Mouse (Mus musculus): ENCODE measurements around the gene Bst2.
A peak's percentile ranks its signal among the peaks of the same experiment; 100 is the strongest.
"Not testable (repeated sequence)": the region's sequence is repeated elsewhere in the genome, so short reads cannot be mapped to it uniquely, and the experiment has no call there.

The Bst2 gene

DNA sequence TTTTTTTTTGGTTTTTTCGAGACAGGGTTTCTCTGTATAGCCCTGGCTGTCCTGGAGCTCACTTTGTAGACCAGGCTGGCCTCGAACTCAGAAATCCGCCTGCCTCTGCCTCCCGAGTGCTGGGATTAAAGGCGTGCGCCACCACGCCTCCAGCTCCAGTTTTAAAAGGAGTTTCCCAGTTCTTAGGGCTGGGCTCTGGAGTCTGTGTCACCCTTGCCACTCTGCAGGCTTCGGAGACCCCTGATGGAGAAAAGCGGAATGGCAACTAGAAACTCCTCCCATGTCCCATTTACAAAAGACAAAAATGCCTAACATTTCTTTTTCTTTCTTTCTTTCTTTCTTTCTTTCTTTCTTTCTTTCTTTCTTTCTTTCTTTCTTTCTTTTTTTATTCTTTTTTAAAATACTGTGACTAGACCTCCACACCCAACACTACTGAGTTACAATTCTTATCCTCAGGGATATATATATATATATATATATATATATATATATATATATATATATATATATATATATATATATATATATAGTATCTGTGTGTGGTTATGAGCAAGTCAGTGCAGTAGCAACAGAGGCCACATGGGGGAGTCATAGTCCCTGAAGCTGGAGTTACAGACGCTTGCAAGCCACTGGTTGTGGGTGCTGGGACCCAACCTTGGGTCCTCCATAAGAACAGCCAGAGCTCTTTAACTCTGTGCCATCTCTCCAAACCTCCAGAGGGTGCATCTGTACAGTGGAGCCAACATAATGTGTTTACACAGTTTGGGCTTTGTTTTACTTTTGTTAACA is 18.0 kb downstream of the Bst2 start:
- not testable (repeated sequence) for DNase-seq (ENCODE audit: low read depth, low spot score)

DNA sequence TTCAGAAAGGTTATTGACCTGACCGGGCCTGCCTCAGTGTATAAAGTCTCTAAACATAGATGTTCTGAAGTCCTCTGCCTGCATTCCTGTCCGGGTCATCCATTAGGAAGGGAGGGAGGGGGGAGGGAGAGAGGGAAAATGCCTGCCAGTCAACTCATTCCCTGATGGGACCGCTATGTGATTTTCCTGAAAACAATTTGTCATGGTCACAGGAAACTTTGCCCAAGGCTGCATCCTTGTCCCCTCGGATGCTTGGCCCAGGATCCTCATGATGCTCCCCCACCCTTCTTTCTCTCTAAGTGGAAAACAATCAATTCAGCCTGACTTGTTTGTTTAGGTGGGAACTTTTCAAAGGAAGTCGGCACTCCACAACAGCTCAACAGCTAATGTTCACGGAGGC is 20.5 kb downstream of the Bst2 start:
- no peak for DNase-seq (ENCODE audit: low read depth, low spot score)

- DNase-seq (ENCODE audit: low read depth, low spot score): no peak
Measured at GRCm38 (mm10) chr8:71515043-71515442, 22.2 kb downstream of the Bst2 start.

- no peak for DNase-seq (ENCODE audit: low read depth, low spot score)
Measured at GRCm38 (mm10) chr8:71513018-71513754, 24.1 kb downstream of the Bst2 start.

DNA sequence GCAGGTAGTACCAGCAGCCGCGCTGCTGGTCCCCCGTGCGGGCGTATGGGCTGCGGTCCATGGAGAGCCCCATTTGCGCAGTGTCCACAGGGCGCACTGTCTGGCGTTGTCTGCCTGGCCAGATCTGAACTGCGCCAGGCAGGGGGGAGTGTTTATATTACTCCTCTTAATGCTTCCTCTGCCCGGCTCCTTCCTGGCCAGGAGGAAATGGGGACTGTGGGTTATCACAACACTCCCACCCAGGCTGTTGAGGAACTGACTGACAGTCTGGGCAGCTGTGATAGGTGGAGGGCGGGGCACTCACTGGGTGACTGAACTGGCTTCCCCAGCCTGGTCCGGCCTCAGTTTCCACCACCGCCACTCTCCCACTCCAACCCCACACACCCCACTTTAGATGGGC is 25.6 kb downstream of the Bst2 start, which contains the start of gene Plvap:
Gene Plvap, minus strand, starts transcription at position 109 of the 400 bp plus-strand sequence.
- no peak for DNase-seq (ENCODE audit: low read depth, low spot score)

GRCm38 (mm10) chr8:71509316-71509715 is 27.9 kb downstream of the Bst2 start:
- DNase-seq (ENCODE audit: low read depth, low spot score): no peak

DNA sequence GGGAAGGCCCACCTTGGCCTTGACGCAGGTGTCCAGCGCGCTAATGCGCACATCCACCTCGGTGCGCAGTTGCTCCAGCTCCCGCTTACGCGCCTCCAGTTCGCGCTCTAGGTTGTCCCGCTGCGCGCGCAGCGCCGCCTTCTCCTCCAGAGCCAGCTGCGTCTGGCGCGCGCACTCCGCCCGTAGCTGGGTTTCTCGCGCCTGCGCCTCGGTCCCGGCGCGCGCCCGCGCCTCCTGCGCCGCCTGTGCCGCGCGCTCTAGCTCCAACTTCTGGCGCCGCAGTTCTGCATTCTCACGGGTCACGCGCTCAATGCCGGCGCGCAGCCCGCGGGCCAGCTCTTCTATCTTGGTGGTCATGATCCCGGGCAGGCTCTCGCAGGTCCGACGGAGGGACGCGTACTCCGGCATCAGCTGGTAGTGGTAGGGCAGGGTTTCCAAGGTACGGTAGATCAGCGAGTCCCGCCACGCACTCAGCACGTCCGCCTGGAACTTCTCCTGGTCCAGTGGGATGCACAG is 29.6 kb downstream of the Bst2 start:
- peak; percentile 80 for DNase-seq (ENCODE audit: low read depth, low spot score)

DNA sequence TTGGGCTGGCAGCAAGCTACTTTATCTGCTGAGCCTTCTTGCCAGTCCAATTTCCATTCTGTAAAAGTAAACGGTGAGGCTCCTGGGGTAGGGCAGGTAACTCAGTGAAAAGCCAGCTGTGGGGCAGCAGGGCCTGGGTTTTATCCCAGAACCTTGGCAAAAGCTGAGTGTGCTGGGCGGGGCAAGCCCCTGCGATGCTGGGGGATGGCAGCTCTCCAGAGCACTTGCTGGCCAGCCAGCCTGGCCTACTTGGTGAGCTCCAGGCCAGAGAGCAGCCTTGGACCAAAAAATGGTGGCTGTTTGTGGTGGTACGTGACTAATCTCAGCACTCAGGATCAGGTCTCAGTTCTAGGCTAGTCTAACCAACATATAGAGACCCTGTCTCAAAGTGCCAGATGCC is 31.3 kb downstream of the Bst2 start:
- no peak for DNase-seq (ENCODE audit: low read depth, low spot score)

- DNase-seq (ENCODE audit: low read depth, low spot score): no peak
Measured at GRCm38 (mm10) chr8:71505326-71505725, 31.9 kb downstream of the Bst2 start.

GRCm38 (mm10) chr8:71504349-71504748 is 32.9 kb downstream of the Bst2 start:
- no peak for DNase-seq (ENCODE audit: low read depth, low spot score)

GRCm38 (mm10) chr8:71498816-71499690 is 38.2 kb downstream of the Bst2 start:
- DNase-seq (ENCODE audit: low read depth, low spot score): no peak

- no peak for DNase-seq (ENCODE audit: low read depth, low spot score)
Measured at GRCm38 (mm10) chr8:71497881-71498501, 39.3 kb downstream of the Bst2 start.

DNA sequence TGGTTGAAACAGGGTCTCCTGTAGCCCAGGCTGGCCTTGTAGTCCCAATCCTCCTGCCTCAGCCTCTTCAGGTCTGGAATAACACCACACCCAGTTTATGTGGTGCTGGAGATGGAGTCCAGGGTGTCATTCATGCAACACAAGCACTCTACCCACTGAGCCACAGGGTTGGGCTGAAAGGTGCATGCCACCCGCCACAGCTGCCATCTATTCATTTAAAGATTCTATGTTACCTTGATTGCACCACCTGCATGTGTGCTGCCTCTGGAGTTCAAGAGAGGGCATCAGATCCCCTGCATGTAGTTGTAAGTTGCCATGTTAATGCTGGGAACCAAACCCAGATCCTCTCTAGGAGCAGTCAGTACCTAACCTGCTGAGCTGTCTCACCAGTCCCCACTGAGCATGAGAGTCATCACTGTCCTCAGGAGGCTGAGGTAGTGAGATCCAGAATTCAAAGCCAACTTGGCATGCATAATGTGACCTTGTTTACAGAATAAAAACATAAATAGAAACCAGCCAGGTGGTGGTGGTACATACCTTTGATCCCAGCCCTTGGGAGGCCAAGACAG is 40.1 kb downstream of the Bst2 start:
- no peak for DNase-seq (ENCODE audit: low read depth, low spot score)

- DNase-seq (ENCODE audit: low read depth, low spot score): no peak
Measured at GRCm38 (mm10) chr8:71496481-71496880, 40.8 kb downstream of the Bst2 start.

DNA sequence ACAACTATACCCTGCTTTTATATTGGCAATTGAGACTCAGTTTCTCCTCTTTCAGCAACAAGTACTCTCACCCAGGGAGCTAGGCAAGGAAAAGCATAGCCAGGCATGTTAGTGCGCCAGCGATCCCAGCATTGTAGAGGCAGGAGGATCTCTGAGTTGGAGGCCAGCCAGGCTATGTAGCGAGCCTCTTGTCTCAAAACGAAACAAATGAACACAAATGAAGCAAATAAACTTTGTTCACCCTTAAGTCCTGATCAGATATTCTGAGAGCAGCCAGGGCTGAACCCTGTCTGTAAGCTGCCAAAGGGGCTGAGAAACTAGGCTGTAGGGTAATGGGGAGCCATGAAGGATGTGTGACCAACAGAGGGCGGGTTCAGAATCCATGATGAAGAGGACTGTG is 41.4 kb downstream of the Bst2 start:
- DNase-seq (ENCODE audit: low read depth, low spot score): no peak

GRCm38 (mm10) chr8:71495039-71495438 is 42.2 kb downstream of the Bst2 start:
- DNase-seq (ENCODE audit: low read depth, low spot score): peak; percentile 66

GRCm38 (mm10) chr8:71488454-71488853 is 48.8 kb downstream of the Bst2 start:
- DNase-seq (ENCODE audit: low read depth, low spot score): peak; percentile 89

DNA sequence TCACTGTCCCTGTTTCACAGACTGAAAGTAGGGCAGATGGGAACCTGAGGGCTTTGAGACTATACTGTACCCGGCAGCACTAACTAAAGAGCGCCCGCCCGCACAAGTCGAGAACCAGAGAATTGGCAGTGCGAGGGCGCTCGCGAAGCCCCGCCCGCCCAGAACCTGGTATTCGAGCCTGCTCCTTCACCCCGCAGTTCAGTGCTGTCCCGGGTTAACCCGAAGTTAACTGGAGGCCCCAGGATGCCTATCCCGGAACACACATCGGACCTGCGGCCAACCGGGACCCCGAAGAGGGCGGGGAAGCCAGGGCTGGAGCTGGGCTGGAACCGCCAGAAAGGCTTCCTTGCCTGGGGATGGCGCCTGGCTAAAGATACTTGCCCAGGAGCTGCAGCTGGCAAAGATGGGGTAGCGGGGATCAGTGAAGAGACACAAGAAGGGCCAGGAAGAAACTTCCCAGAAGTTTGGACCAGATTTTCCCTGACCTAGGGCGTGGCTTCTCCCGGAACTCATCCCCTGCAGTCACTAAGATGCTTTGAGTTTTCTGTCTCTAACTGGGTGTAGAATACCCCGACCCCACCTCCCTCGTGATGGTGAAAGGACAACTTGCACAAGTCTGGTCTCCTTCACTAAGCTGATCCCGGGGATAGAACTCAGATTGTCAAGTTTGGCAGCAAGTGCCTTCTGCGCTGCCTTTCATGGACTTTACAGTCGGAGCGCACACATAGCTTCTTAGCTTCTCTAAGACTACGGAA is 49.4 kb downstream of the Bst2 start, which contains the start of gene Gtpbp3:
Gene Gtpbp3, plus strand, starts transcription at position 413 of the 755 bp plus-strand sequence.
- no peak for DNase-seq (ENCODE audit: low read depth, low spot score)

DNA sequence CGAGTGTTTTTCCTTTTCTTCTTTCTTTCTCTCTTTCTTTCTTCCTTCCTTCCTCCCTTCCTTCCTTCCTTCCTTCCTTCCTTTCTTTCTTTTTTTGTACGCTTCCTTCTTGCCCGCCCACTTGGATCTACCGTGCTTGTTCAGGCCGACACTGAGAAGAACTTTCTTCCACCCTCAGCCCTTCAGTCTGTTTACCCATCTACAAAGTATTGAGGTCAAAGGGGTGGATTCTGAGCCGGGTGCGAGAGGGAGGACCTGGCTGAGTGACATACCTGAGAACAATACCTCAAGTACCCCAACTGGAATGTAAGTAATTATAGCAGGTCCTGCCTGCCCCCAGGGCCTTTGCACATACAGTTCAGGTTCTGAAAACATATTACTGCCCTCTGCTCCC is 51.1 kb downstream of the Bst2 start:
- DNase-seq (ENCODE audit: low read depth, low spot score): no peak
